Mouse (Mus musculus) liver, embryonic 14.5 days (tissue): ENCODE data around the gene Smarcal1.

Experiments
- CTCF ChIP-seq: IDR thresholded peaks from 2 replicates; pipeline ENCODE4 v1.5.1; 2016; ENCODE audit warnings: antibody characterized with exemption, low read depth, control low read depth
- EP300 ChIP-seq: IDR thresholded peaks from 2 replicates; pipeline ENCODE4 v1.6.1; 2016; ENCODE audit warnings: antibody characterized with exemption, low read depth

GRCm38 (mm10) chr1:72583906-72584305, 855 bp downstream of the Smarcal1 start:
- TF ChIP-seq CTCF (no peak), EP300 (no peak)
